Mouse (Mus musculus) limb, embryonic 11.5 days (tissue): ENCODE results near the gene Lima1. TPM values are rescaled to one million over a fixed set of nuclear protein-coding genes. Genes with fewer than 3 reads are reported as not detected.

Experiments
- ATAC-seq: fragments of 200-750 bp; cut with Nextera tagmentation; 2 replicates; pipeline ENCODE4 v1.8.0; 2017; ENCODE audit warnings: low read depth; ENCODE audit not compliant: insufficient number of reproducible peaks, low FRiP score, low TSS enrichment
- DNase-seq: peaks from one replicate; pipeline ENCODE4 v3.0.0-alpha.2; 2015; ENCODE audit warnings: low spot score
- H3K27ac ChIP-seq: fragments of 300-500 bp; sonication (generic); replicated peaks from 2 replicates; pipeline ENCODE4 v1.5.1; 2014; ENCODE audit warnings: low read depth, mild to moderate bottlenecking, low read length
- H3K27me3 ChIP-seq: fragments of 300-500 bp; sonication (generic); 2 replicates; pipeline ENCODE4 v1.6.1; 2014; ENCODE audit warnings: mild to moderate bottlenecking, low read length, mixed read lengths; ENCODE audit not compliant: control insufficient read depth, insufficient read depth
- H3K36me3 ChIP-seq: fragments of 300-500 bp; sonication (generic); 2 replicates; pipeline ENCODE4 v1.6.1; 2014; ENCODE audit warnings: mild to moderate bottlenecking, low read length, moderate library complexity, mixed read lengths; ENCODE audit not compliant: control insufficient read depth, insufficient read depth
- H3K4me1 ChIP-seq: fragments of 300-500 bp; sonication (generic); 2 replicates; pipeline ENCODE4 v1.6.1; 2014; ENCODE audit warnings: low read length, mixed read lengths; ENCODE audit not compliant: control insufficient read depth, insufficient read depth
- H3K4me2 ChIP-seq: fragments of 300-500 bp; sonication (generic); 2 replicates; pipeline ENCODE4 v1.6.1; 2014; ENCODE audit warnings: low read depth, mild to moderate bottlenecking, moderate library complexity; ENCODE audit not compliant: severe bottlenecking
- H3K4me3 ChIP-seq: fragments of 300-500 bp; sonication (generic); 2 replicates; pipeline ENCODE4 v1.5.1; 2014; ENCODE audit warnings: low read depth, low read length
- H3K9ac ChIP-seq: fragments of 300-500 bp; sonication (generic); 2 replicates; pipeline ENCODE4 v1.6.1; 2014; ENCODE audit warnings: mild to moderate bottlenecking, low read length
- H3K9me3 ChIP-seq: fragments of 300-500 bp; sonication (generic); 2 replicates; pipeline ENCODE4 v1.6.1; 2016; ENCODE audit warnings: low read length; ENCODE audit not compliant: control insufficient read depth
- WGBS: fragments of 180-500 bp; shearing (Covaris S2); extraction: QIAGEN DNeasy Blood & Tissue Kit; methylation state at CpG from one replicate; pipeline ENCODE4 v1.1.7; 2014; 5-methylcytosine and 5-hydroxymethylcytosine counted together
- polyA plus RNA-seq: library from polyadenylated mRNA; unstranded; fragments of >200 nt; fragmentation: Nextera tagmentation; extraction: Ambion mirVana; gene quantifications from 2 replicates; pipeline ENCODE4 v1.2.1, GENCODE M21; 2014

The Lima1 gene
- polyA plus RNA-seq, 1 experiment from 2014 or later, result 72.9 TPM

DNA sequence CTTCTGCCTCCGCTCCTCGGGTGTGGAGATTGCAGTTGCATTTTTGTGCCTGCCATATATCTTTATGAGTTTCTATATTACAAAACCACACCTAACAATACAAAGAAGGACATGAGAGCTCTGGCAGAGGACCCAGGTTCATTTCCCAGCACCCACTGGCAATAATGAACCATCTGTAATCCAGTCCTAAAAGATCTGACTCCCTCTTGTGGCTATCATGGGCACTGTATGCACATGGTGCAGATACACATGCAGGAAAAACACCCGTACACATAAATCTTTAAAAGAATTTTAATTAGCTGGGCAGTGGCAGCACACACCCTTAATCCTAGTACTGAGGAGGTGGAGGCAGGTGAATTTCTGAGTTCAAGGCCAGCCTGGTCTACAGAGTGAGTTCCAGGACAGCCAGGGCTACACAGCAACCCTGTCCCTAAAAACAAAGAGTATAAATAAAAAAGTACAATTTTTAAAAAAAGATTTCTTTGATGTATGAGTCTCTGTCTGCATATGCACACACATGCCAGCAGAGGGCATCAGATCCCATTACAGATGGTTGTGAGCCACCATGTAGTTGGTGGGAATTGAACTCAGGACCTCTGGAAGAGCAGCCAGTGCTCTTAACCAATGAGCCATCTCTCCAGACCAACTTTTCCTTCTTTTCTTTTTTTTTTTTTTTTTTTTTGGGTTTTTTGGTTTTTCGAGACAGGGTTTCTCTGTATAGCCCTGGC lies 146.0 kb downstream of the Lima1 start:
- no peak overlapping the region for H3K27ac ChIP-seq
- no peak overlapping the region for H3K4me3 ChIP-seq
- H3K4me1 ChIP-seq, result peaks cover 8% of the 10 kb centered on the region; the same call in 1 of the 2 replicates
- H3K27me3 ChIP-seq, result no peaks in the 10 kb centered on the region
- H3K4me2 ChIP-seq, result no peak overlapping the region
- H3K9ac ChIP-seq, result no peak overlapping the region
- peaks cover 13% of the 10 kb centered on the region for H3K36me3 ChIP-seq
- ATAC-seq (no peak), DNase-seq (no peak)
- peaks cover 3% of the 10 kb centered on the region; the same call in 1 of the 2 replicates for H3K9me3 ChIP-seq
- 98% methylated on average over 3 of the region's 4 CpGs for WGBS

Other genes with a start within 250 kb of the Lima1 start
- 108 and 125 TPM in 2 replicates for gene Racgap1, start 223.8 kb downstream of the Lima1 start, polyA plus RNA-seq
- gene Asic1, start 205.1 kb downstream of the Lima1 start, polyA plus RNA-seq, result 0.57 and 0.64 TPM in 2 replicates
- 80.6 and 83.8 TPM in 2 replicates for gene Smarcd1, start 173.3 kb downstream of the Lima1 start, polyA plus RNA-seq
- gene Gm17349, start 170.0 kb downstream of the Lima1 start, polyA plus RNA-seq, result not detected in 2 replicates
- 0.07 and 0.27 TPM in 2 replicates for gene Gpd1, start 157.9 kb downstream of the Lima1 start, polyA plus RNA-seq
- 118 and 123 TPM in 2 replicates for gene Cox14, start 149.8 kb downstream of the Lima1 start, polyA plus RNA-seq
- 70.9 and 75.3 TPM in 2 replicates for gene Cers5, start 102.6 kb downstream of the Lima1 start, polyA plus RNA-seq
- not detected in 2 replicates for gene Fam186a, start 91.6 kb upstream of the Lima1 start, polyA plus RNA-seq
- gene Larp4, start 94.6 kb upstream of the Lima1 start, polyA plus RNA-seq, result 35.8 and 37.4 TPM in 2 replicates
- gene Dip2b, start 163.2 kb upstream of the Lima1 start, polyA plus RNA-seq, result 18.5 and 20.3 TPM in 2 replicates